Mouse (Mus musculus) urinary bladder, postnatal 14 days (tissue): ENCODE data around the gene Trabd.

ENCODE experiments used
- DNase-seq: peaks from one replicate; pipeline ENCODE4 v3.0.0; 2021; ENCODE audit warnings: low spot score

Gene Trabd

GRCm38 (mm10) chr15:89127364-89127940, 52.5 kb downstream of the Trabd start:
- no peak for DNase-seq

DNA sequence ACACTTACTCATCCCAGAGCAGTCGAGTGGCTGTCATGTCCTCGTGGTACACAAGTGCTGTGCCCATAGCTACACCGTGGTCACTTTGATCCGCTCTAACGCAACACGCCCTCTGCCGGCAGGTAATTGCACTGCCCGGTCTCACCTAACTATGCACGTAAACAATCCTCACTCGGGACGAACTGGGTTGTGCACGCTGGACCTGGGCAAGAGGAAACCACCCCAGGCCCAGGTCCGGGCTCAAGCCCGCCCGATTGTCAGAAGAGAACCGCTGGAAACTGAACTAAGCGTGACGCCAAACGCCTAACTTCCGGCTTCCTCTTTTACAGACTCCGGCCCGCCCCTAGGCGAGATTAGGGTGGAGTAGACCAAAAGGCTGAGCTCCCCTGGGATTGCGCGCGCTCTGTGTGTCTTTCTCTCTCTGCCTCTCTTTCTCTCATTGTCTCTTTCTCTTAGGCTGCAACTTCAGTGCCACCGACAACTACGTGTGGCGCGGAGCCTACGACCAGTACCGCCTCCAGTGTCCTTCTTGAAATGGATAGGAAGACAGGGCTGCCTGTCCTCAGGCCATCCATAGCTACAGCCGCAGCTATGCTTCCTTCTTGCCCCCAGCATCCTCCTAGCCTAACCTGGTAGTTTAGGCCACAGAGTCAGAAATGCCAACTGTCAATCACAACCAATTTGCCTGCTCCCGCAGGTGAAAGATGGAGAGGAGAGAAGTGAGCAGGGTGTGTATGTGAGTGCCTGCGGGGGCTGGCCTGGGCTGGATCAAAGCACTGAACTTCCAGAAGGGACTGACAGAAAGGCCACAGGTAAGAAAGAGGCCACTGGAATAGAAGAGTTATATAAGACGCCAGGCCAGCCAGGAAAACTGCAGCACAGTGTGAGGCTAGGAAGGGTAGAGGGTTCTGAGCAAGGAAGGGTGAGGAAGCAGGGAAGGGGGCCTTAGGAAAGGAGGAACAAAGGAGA, 53.7 kb downstream of the Trabd start, which contains the start of gene Hdac10:
Hdac10 (minus strand) TSS at position 319 of the 969 bp plus-strand sequence.
- DNase-seq: peak; percentile 85

DNA sequence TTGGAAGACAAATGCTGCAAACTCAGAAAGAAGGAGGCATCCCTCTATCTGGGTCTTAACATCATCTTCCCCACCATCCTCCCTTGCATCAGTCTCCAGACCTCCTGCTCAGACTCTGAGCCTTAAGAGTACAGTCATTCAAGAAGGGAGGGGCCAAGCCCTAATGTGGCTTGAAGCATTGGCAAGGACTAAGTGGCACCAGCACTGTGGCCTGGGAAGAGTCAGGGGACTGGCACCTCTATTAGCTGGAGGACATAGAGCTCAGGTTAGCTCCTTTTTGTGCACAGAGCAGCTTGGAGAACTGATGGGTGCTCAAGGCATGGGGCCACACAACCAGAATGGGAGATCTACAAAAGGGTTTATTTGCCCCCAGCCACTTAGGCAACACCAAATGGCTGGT, 55.3 kb downstream of the Trabd start:
- DNase-seq: no peak

DNA sequence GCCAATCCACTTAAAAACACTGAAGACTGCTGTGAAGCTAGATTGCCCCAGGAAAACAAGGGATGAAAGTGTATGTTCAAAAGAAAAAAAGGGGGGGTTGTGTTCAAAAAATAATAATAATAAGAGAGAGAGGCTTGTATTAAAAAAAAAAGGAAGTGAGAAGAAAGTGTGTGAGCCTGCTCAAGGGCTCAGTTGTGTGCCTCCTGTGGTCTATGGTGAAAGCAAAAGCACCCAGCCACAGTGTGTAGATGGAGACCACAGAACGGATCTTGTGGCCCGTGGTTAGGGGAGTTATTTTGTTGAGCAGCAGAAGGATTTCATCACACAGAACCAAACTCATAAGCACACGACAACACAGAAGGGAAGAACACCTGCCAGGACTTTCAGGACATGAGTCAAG, 56.4 kb downstream of the Trabd start:
- no peak for DNase-seq
